Mouse (Mus musculus) kidney, postnatal 4 days (tissue): ENCODE measurements around the gene Cisd3.
"Not testable (repeated sequence)": the region's sequence is repeated elsewhere in the genome, so short reads cannot be mapped to it uniquely, and the experiment has no call there.

Experiments used
- DNase-seq, 2 experiments: peaks; one replicate each; pipeline ENCODE4 v3.0.0; 2021; ENCODE audit warnings: mixed read lengths in 2 of 2

The Cisd3 gene

GRCm38 (mm10) chr11:97689861-97690260, 4.2 kb downstream of the Cisd3 start:
- peak; percentile 84 to 86 for DNase-seq

DNA sequence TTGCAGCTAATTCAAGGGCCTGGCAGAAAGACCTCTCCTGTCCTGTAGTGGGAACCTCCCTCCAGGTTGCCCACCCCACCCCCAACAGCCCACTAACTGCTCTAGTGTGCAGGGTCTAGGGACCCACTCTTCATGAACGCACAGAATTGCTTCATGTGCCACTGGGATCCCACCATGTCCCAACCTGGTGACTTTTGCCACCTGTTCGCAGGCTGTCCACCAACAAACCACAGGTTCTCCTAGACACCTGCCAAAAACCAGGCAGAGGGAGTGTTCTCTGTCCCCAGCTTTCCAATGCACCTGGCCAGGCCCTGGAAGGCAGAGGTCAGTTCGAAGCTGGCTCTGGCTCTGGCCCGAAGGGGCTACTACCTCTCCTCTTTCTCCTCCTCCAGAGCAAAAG, 8.8 kb downstream of the Cisd3 start:
- DNase-seq, result no peak

DNA sequence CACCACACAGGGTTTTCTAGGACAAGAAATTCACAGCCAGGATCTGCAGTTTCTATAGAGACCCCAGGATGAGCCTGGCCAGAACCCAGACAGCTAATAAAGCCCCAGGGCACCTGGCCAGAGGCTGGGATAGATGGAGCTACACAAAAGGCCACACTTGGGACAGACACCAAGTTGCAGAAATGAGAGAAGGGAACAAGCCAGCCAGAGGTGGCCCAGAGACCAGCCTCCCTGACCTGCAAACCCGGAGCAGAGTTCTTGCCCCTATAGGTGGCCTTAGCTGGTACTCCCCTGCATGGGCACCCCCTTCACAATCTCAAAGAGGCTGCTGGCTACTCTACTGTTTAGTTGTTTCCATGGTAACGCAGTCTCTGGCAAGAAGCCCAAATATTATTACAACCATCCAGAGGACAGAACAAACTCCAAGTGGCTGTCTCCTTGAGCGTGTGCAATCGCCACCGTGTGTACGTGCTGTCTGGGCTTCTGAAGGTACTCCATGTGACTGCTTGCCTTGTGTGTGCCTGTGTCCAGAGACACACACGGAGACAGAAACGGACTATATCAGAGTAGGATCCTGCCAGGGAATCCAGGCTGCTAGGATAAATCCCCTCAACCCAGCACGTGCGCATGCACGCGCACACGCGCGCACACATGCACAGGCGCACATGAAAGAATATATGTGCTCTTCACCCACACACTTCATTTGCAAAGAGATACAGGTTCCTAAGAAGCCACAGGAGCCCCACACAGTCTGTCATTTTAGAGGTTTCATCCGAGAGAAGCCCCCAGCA, 9.5 kb downstream of the Cisd3 start:
- DNase-seq, result peak in 1 of 2 experiments; percentile 50

GRCm38 (mm10) chr11:97695712-97696401, 10.2 kb downstream of the Cisd3 start:
- DNase-seq, result peak in 1 of 2 experiments; percentile 33

GRCm38 (mm10) chr11:97696669-97697068, 11.0 kb downstream of the Cisd3 start:
- DNase-seq, result no peak

- DNase-seq, result peak in 1 of 2 experiments; percentile 24
Measured at GRCm38 (mm10) chr11:97697199-97697890, 11.7 kb downstream of the Cisd3 start.

DNA sequence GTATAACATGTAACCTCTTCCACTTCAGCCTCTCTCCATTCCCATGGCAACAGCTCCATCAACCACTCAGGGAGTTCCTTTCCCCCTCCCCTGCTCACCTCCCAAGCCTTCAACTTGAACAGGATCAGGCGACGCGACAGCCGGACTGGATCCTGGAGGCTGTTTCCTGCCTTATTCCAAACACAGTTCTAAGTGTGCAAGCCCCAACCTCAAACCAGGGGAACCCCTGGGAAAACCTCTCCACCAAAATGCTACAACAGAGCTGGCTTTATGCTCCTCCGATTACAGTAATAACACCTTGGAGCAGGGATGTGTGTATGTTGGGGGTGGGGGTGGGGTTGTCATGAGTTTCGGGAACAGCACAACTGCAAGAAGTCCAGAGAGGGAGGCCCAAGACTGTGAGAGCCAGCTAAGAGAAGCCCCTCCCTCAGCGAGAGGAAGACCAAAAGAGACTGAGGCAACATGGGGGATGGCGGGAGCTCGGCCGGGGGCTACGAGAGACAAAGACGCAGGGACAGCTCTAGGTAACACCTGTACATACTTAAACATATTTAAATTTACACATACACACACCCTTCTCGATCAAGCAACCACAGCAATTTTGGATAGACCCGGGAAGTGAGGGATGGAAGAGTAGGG, 12.4 kb downstream of the Cisd3 start:
- peak in 1 of 2 experiments; percentile 57 for DNase-seq

DNA sequence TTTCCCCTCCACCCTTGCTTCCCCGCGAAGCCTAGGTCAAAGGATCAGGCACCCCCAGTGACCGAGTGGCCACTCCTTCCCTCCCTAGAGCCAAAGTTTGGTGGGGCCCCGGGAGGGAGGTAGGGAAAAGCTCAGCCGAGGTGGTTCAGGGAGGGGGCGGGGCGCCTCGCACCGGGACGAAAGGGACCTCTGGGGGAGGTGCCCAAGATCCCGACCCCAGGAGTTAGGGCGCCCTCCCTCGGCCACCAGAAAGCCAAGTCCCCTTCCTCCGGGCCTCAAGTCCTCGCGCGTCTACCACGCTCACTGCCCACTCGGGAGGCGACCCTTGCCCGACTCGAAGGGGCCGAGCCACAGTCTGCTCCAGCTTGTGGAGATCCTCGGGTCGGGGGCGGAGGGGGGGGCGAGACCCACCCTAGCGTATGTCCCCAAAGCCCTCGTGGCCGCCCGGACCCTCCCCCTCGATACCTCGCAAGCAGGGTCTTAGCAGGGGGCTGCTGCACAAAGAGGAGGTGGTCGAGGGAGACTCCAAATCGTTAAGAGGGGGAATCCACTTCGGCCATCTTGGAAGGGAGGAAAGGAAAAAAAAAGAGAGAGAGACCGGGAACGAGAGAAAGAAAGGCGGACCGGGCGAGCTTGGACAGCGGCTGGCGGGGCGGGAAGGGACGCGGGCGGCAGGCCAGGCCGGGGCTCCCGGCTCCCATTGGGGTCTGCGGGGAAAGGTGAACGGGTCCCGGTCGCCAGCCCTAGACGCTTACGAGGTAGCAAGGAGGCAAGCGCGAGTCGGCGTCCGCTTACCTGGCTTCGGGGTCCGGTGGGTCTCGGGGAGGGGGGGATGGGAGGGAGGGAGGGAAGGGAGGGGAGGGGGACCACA, 13.3 kb downstream of the Cisd3 start:
- peak; percentile 90 to 94 for DNase-seq

DNA sequence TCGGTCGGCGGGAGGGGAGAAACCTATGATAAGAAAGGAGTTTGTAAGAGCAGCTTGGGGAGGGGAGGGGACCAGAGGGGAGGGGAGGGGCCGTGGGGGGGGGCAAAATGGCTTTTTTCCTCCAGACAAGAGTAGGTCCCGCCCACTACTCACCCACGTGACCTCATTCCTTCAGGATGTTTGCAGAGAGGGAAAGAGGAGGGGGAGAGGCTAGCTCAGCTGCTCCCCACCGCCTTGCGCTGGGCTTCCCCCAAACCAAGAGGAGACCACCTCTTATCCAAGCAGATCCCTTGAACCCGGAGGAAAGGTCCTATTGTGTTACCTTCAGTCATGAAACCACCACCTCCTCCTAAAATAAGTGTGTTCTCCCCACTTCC, 14.0 kb downstream of the Cisd3 start:
- peak; percentile 97 to 98 for DNase-seq

DNA sequence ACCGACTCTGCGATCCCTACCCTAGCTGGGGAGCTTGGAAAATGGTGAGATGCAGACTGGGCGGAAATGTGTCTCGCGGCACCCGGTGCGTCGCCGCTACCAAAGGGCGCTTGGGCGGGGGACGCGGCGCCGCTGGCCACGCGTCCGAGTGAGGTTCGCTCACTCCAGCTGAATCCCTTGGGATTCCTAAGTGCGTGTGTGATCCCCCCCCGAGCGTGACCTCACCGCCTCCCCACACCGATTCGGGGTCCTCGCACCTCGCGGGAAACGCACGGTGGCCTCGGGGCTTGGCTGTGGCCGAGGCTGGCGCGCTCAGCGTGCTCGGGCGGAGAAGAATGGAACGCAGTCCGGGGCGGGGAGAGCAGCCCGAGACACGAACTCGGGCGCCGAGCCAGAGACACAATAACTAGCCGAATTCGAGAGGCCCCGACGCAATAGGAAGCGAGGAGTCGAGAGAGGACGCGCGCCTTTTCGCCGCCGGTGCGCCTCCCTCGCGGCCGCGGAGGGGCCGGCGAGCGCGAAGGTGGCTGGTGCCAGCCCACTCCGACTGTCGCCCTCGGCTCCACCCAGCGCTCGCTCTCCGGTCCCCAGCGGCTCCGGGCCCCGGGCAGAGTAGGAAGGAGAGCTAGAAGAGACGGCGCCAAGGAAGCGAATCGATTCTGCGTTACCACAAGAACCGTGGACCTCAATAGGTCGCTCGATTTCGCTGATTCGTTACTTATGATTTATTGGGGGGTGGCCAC, 14.5 kb downstream of the Cisd3 start, which contains the start of gene Pcgf2:
Gene Pcgf2 (minus strand): TSS at position 495 of the 743 bp plus-strand sequence.
- DNase-seq, result peak; percentile 87 to 92

- DNase-seq, result peak; percentile 56 to 70
Measured at GRCm38 (mm10) chr11:97700746-97701580, 15.3 kb downstream of the Cisd3 start.

GRCm38 (mm10) chr11:97701581-97702392, 16.2 kb downstream of the Cisd3 start:
- no peak for DNase-seq

DNA sequence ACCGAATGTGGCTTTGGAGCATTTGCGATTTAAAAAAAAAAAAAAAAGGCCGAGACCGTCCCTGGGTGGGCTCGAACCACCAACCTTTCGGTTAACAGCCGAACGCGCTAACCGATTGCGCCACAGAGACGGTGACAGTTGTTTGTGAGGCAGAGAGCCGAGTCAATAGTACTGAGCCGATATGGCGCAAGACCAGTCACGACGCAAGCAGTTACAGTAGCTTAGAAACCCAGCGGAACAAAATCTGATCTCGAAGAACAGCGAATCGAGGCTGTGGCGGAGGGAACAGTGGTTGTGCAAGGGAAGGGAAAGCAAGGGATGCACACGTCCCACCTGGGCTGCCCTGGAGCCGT, 16.7 kb downstream of the Cisd3 start:
- peak; percentile 92 to 93 for DNase-seq

- peak; percentile 99 for DNase-seq
Measured at GRCm38 (mm10) chr11:97703039-97703826, 17.6 kb downstream of the Cisd3 start, which contains the start of gene Psmb3. Gene Psmb3, plus strand, starts transcription at chr11:97703399.

DNA sequence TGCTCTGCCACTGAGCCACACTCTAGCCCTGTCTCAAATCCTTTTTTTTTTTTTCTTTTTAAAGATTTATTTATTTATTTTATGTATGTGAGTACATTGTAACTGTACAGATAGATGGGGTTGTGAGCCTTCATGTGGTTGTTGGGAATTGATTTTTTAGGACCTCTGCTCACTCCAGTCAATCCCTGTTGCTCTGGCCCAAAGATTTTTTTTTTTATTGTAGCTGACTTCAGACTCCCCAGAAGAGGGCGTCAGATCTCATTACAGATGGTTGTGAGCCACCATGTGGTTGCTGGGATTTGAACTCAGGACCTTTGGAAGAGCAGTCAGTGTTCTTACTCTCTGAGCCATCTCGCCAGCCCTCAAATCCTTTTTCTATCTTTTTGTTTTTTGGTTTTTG, 24.4 kb downstream of the Cisd3 start:
- not testable (repeated sequence) for DNase-seq

GRCm38 (mm10) chr11:97711200-97711900, 25.7 kb downstream of the Cisd3 start:
- no peak for DNase-seq

DNA sequence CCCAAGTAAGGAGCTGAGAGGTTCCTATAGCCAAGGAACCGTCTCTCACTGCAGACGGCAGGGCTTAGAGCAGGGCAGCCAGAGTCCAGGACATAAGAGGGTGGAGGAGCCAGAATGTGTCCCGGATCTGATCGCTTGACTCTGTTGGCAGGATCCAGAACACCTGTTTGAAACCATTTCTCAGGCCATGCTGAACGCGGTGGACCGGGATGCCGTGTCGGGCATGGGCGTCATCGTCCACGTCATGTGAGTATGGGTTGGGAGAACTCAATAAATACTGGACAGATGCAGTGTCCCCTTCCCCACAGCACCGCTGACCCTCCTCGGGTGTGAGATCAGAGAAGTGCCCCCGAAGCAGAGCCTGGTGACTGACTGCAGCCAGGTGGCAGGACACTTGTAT, 26.7 kb downstream of the Cisd3 start:
- no peak for DNase-seq

DNA sequence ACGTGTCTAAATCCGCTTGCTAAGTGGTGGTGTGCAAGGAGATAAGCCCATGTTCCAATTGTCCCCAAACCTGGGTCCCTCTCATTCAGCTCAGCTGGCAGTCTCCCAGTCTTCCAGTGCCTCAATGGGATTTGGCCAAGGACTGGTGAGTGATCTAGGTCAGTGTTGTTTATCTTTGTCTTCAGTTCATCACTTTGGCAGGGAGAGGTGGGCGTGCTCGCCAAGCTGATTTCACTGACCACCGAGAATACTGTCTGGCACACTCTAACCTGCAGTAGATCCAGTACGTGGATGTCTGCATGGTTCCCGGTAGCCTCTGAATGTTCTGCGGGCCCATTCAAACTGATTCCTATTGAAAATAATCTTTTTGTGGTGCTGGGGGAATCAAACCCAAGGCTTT, 28.3 kb downstream of the Cisd3 start:
- no peak for DNase-seq
